ENCODE assay signal across 19 mouse cellular contexts in genomic region chr17:34518571-34518970, GRCm38 (mm10). TPM values are rescaled to one million over a fixed set of nuclear protein-coding genes. Genes with fewer than 3 reads are reported as not detected.
"Had no signal": no experiment of that assay in that cellular context is flagged by ENCODE, and none has a peak within 500 bp of the region (broad histone marks: within the 10 kb centered on the region; RNA-seq: fewer than 3 reads in every experiment).

No protein-coding gene starts in this region.

RNA-seq across cellular contexts. Expression of gene Btnl6, which starts 1.4 kb away (rescaled TPM):
- polyA plus RNA-seq: cerebellum, adult 2 months; cortical plate, adult 2 months; embryonic facial prominence, embryonic 10.5 days; embryonic facial prominence, embryonic 11.5 days; embryonic facial prominence, embryonic 12.5 days; embryonic facial prominence, embryonic 13.5 days; embryonic facial prominence, embryonic 14.5 days; embryonic facial prominence, embryonic 15.5 days; erythroblast, embryonic 14.5 days; forebrain, embryonic 10.5 days; forebrain, embryonic 11.5 days; forebrain, embryonic 12.5 days; forebrain, embryonic 13.5 days; forebrain, embryonic 14.5 days; forebrain, embryonic 15.5 days; forebrain, embryonic 16.5 days; forebrain, postnatal 0 days; frontal cortex, adult 2 months; gonadal fat pad, adult 2 months had no signal

RNA-seq across cellular contexts. Expression of gene Btnl4, which starts 41.5 kb away (rescaled TPM):
- polyA plus RNA-seq: cerebellum, adult 2 months; cortical plate, adult 2 months; embryonic facial prominence, embryonic 10.5 days; embryonic facial prominence, embryonic 11.5 days; embryonic facial prominence, embryonic 12.5 days; embryonic facial prominence, embryonic 13.5 days; embryonic facial prominence, embryonic 14.5 days; embryonic facial prominence, embryonic 15.5 days; forebrain, embryonic 10.5 days; forebrain, embryonic 11.5 days; forebrain, embryonic 12.5 days; forebrain, embryonic 13.5 days; forebrain, embryonic 14.5 days; forebrain, embryonic 15.5 days; forebrain, embryonic 16.5 days; forebrain, postnatal 0 days; frontal cortex, adult 2 months; gonadal fat pad, adult 2 months had no signal
